Mouse (Mus musculus) forebrain, embryonic 13.5 days (tissue): ENCODE data around the gene Bnc2. TPM values are rescaled to one million over a fixed set of nuclear protein-coding genes. Genes with fewer than 3 reads are reported as not detected.

ENCODE experiments used
- ATAC-seq: fragments of 200-750 bp; cut with Nextera tagmentation; 2 replicates; pipeline ENCODE4 v1.8.0; 2017
- H3K27ac ChIP-seq: fragments of 300-500 bp; sonication (generic); 2 replicates; pipeline ENCODE4 v1.5.1; 2015; ENCODE audit warnings: inconsistent platforms, mild to moderate bottlenecking, moderate library complexity
- H3K27me3 ChIP-seq: fragments of 300-500 bp; sonication (generic); 2 replicates; pipeline ENCODE4 v1.6.1; 2015; ENCODE audit warnings: mild to moderate bottlenecking, inconsistent platforms
- H3K36me3 ChIP-seq: fragments of 300-500 bp; sonication (generic); 2 replicates; pipeline ENCODE4 v1.6.1; 2015; ENCODE audit warnings: mild to moderate bottlenecking, inconsistent platforms; ENCODE audit not compliant: poor library complexity, severe bottlenecking
- H3K4me1 ChIP-seq: fragments of 300-500 bp; sonication (generic); 2 replicates; pipeline ENCODE4 v1.6.1; 2015; ENCODE audit warnings: inconsistent platforms
- H3K4me2 ChIP-seq: fragments of 300-500 bp; sonication (generic); 2 replicates; pipeline ENCODE4 v1.6.1; 2015; ENCODE audit warnings: inconsistent platforms, mild to moderate bottlenecking, moderate library complexity
- H3K4me3 ChIP-seq: fragments of 300-500 bp; sonication (generic); 2 replicates; pipeline ENCODE4 v1.5.1; 2015; ENCODE audit warnings: mild to moderate bottlenecking, inconsistent platforms
- H3K9ac ChIP-seq: fragments of 300-500 bp; sonication (generic); 2 replicates; pipeline ENCODE4 v1.6.1; 2015; ENCODE audit warnings: mild to moderate bottlenecking, inconsistent platforms
- H3K9me3 ChIP-seq: fragments of 300-500 bp; sonication (generic); replicated peaks from 2 replicates; pipeline ENCODE4 v1.6.1; 2016; ENCODE audit warnings: inconsistent platforms
- WGBS: fragments of 180-500 bp; shearing (Covaris S2); methylation state at CpG from one replicate; pipeline ENCODE4 v1.1.7; 2015; 5-methylcytosine and 5-hydroxymethylcytosine counted together
- polyA plus RNA-seq: library from polyadenylated mRNA; unstranded; fragments of >200 nt; fragmentation: Nextera tagmentation; extraction: Ambion mirVana; gene quantifications from 2 replicates; pipeline ENCODE4 v1.2.1, GENCODE M21; 2015

Gene Bnc2
- polyA plus RNA-seq: 1.6 and 1.8 TPM in 2 replicates

- peak within 1 kb of the TSS; percentile 68 for H3K9ac ChIP-seq
- H3K36me3 ChIP-seq: no peaks in the 10 kb centered on the region
- H3K4me3 ChIP-seq: peak within 1 kb of the TSS; percentile 68
- peaks cover 79% of the 10 kb centered on the region for H3K27me3 ChIP-seq
- no peak within 1 kb of the TSS for H3K27ac ChIP-seq
- ATAC-seq: peak; percentile 73
- H3K4me2 ChIP-seq: peak within 1 kb of the TSS; percentile 98
- WGBS: 1% methylated on average over 70 of the region's 80 CpGs
- H3K4me1 ChIP-seq: peaks cover 20% of the 10 kb centered on the region
- H3K9me3 ChIP-seq: no peaks in the 10 kb centered on the region
Measured at GRCm38 (mm10) chr4:84675171-84675973, at the start of gene Bnc2. Bnc2 (minus strand) TSS chr4:84675275.

DNA sequence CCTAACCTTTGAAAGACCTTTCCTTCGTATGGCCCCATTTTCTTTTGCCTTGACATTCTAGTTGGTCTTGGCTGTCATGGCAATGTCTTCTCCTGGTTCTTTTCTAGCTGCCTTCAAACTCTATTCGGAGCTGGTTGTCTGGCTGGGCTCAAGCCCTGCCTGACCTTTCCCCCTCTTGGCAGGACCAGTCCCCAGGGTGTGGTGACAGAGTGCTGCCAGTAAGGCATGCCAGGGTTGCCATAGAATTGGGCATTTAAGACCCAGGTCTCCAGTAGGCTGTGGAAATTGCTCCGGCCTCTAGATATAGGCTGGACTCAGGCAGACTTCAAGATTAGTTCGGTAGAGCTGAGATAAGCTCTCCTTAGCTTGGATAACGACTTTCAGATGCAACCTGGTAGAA is 32.9 kb upstream of the Bnc2 start:
- H3K9me3 ChIP-seq: no peaks in the 10 kb centered on the region
- H3K27ac ChIP-seq: no peak overlapping the region
- H3K4me2 ChIP-seq: no peak overlapping the region
- no peaks in the 10 kb centered on the region for H3K4me1 ChIP-seq
- ATAC-seq: no peak
- no peaks in the 10 kb centered on the region for H3K27me3 ChIP-seq
- WGBS: 87% methylated on average over 5 of the region's 5 CpGs
- no peaks in the 10 kb centered on the region for H3K36me3 ChIP-seq
- no peak overlapping the region for H3K4me3 ChIP-seq
- H3K9ac ChIP-seq: no peak overlapping the region

GRCm38 (mm10) chr4:84685521-84686366 is 10.7 kb upstream of the Bnc2 start:
- no peak for ATAC-seq
- H3K27ac ChIP-seq: no peak overlapping the region
- no peaks in the 10 kb centered on the region; the same call in 1 of the 2 replicates for H3K27me3 ChIP-seq
- H3K4me1 ChIP-seq: peaks cover 3% of the 10 kb centered on the region; the same call in 1 of the 2 replicates
- no peak overlapping the region for H3K9ac ChIP-seq
- no peak overlapping the region for H3K4me3 ChIP-seq
- no peaks in the 10 kb centered on the region for H3K9me3 ChIP-seq
- H3K4me2 ChIP-seq: no peak overlapping the region
- H3K36me3 ChIP-seq: no peaks in the 10 kb centered on the region
- WGBS: 52% methylated on average over 10 of the region's 10 CpGs

- H3K4me1 ChIP-seq: peaks cover 3% of the 10 kb centered on the region; the same call in 1 of the 2 replicates
- no peaks in the 10 kb centered on the region; the same call in 1 of the 2 replicates for H3K27me3 ChIP-seq
- no peak for ATAC-seq
- H3K9me3 ChIP-seq: no peaks in the 10 kb centered on the region
- WGBS: 78% methylated on average over 4 of the region's 4 CpGs
- H3K27ac ChIP-seq: no peak overlapping the region
- no peak overlapping the region for H3K9ac ChIP-seq
- H3K4me3 ChIP-seq: no peak overlapping the region
- H3K4me2 ChIP-seq: no peak overlapping the region
- H3K36me3 ChIP-seq: no peaks in the 10 kb centered on the region
Measured at GRCm38 (mm10) chr4:84685009-84685408, 9.9 kb upstream of the Bnc2 start.

DNA sequence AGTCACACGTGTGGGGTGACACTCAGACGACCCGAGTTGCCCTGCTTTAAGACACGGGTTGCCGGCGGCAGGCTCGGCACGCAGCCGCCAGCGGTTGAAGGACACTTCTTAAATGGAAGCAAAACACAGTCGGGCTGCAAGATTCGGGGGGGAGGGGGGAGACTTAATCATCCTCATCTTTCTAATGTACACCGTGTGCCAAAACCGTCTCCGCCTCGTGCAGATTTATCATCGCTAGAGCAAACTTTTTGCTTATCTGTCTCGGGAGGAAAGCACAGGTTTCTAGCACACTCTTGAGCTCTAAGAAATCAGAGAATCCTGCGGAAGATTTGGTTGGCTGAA is 870 bp upstream of the Bnc2 start:
- WGBS: under 1% methylated on average over 19 of the region's 19 CpGs
- Histone ChIP-seq H3K4me1 (peaks cover 20% of the 10 kb centered on the region), H3K27ac (no peak overlapping the region), H3K4me3 (peak overlapping the region; percentile 68), H3K27me3 (peaks cover 74% of the 10 kb centered on the region), H3K9me3 (no peaks in the 10 kb centered on the region), H3K9ac (peak overlapping the region; percentile 68), H3K36me3 (no peaks in the 10 kb centered on the region), H3K4me2 (peak overlapping the region; percentile 98)
- no peak for ATAC-seq

DNA sequence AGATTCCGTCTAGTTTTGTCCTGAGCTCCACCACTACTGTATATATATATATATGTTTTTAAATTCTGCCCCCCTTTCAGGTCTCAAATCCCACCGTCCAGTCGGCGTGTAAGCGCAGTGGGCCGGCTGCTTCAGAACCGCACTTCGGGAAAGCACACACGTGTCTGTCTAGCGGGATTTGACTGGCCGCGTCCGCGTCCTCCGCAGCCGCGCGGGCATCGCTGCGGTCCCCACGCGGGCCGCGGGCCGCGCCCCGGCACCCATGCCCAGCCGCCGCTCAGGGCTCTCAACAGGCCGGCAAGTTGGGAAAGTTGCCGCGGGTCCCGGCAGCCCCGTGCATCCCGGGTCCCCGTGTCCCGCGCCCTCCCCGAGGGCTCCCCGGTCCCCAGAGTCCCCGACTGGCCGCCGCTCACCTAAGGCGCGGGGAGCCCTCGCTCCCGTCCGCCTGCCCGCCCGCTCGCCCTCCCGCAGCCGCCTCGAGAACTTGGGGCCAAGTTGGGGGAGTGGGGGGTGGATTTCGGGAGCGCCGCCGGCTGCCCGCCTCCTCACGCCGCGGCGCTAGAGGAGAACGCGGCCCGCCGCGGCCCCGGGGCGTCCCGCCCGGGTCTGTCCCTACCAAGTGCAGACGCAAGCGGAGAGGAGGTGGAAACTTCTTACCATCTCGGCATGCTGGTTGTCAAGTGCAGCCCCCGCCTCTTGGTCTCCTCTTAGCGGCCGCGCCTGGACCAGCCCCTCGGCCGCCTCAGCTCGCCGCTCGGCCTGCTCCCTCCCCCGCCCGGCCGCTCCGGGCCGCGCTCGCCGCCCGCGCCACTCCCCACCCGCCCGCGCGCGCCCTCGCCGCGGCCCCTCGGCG is 531 bp downstream of the Bnc2 start:
- under 1% methylated on average over 80 of the region's 104 CpGs for WGBS
- Histone ChIP-seq H3K9me3 (no peaks in the 10 kb centered on the region), H3K4me3 (peak overlapping the region; percentile 68), H3K36me3 (no peaks in the 10 kb centered on the region), H3K27me3 (peaks cover 78% of the 10 kb centered on the region), H3K4me1 (peaks cover 20% of the 10 kb centered on the region), H3K9ac (peak overlapping the region; percentile 68), H3K4me2 (peak overlapping the region; percentile 98), H3K27ac (no peak overlapping the region)
- ATAC-seq: peak; percentile 79

DNA sequence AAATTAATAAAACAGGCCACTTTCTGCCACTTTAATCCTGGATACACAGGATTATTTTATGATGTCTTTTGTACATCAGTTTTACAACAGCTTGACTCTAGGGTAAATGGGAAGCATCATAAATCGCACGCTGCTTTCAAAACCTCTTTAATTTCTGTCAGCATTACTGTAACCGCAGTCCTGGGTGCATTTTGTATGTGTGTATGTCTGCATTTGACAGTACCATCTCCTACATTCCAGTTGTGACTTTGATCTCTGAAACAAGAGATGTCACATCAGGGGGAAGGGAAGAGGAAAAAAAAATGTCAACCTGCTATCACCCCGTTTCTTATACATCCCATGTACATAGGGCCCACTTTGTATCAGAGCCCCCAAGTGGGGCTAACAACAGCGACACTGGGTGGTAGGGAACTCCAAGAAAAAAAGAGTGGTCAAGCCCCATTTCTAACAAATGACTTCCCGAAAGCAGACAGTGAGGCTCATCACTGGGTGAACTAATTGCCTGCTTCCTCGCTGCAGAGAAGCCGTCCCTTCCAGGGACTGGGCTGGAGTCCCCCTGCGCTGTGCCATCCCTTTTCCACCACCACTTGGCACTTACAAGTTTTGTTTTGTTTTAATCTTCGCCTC is 1.3 kb downstream of the Bnc2 start:
- Histone ChIP-seq H3K27me3 (peaks cover 81% of the 10 kb centered on the region), H3K9me3 (no peaks in the 10 kb centered on the region), H3K4me2 (peak overlapping the region; percentile 98), H3K9ac (no peak overlapping the region), H3K4me3 (peak overlapping the region; percentile 68), H3K27ac (no peak overlapping the region), H3K4me1 (peaks cover 20% of the 10 kb centered on the region), H3K36me3 (no peaks in the 10 kb centered on the region)
- WGBS: 21% methylated on average over 10 of the region's 10 CpGs
- no peak for ATAC-seq

DNA sequence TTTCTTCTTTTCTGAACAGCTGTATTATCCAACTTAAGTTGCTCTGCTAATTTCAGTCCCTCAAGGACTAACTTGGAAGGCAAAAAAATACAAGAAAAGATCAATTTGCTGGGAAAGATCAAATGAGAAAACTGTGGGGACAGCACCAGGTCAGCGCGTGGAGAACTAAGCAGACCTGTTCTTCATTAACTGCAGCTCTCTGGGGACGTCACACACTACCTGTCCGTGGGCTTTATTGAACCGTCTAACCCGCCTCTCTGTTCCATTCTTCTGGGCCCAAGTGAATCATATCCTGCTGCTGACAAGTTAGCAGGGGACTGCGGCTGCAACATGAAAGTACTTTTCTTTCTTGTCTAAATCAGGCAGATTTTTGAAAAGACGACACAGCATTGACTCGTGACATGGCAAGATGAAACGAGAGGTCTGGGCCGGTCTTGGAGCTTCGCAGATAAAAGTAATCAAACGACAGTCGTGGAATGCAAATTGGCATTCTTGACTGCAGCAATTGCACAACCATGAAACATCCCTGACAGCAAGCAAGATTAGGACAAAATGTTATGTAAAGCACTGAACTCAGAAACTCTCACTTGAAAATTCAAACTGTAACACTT is 2.8 kb downstream of the Bnc2 start:
- no peak overlapping the region for H3K4me3 ChIP-seq
- no peaks in the 10 kb centered on the region for H3K36me3 ChIP-seq
- H3K4me2 ChIP-seq: no peak overlapping the region
- no peaks in the 10 kb centered on the region for H3K9me3 ChIP-seq
- peaks cover 20% of the 10 kb centered on the region for H3K4me1 ChIP-seq
- ATAC-seq: no peak
- no peak overlapping the region for H3K9ac ChIP-seq
- 30% methylated on average over 14 of the region's 14 CpGs for WGBS
- H3K27ac ChIP-seq: no peak overlapping the region
- peaks cover 73% of the 10 kb centered on the region for H3K27me3 ChIP-seq

DNA sequence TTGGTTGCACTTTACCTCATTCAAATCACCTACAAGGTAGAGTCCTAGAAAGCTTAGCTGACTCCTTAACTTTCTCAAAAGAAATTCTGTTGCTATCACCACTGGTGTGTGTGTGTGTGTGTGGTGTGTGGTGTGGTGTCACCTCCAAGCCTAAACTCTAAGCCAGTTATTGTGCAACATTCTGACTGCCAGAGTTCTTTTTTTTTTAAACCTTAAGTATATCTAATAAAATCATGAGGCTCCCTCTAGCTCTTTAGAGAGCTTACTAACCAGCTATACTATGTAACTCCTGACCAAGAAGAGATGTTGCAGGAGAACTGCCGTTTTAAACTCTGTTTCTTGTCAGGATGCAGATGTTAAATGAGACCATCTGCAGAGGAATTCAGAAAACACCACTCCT is 4.1 kb downstream of the Bnc2 start:
- Histone ChIP-seq H3K27ac (no peak overlapping the region), H3K4me1 (peaks cover 17% of the 10 kb centered on the region), H3K36me3 (no peaks in the 10 kb centered on the region), H3K4me3 (no peak overlapping the region), H3K9me3 (no peaks in the 10 kb centered on the region), H3K27me3 (peaks cover 65% of the 10 kb centered on the region), H3K4me2 (no peak overlapping the region), H3K9ac (no peak overlapping the region)
- ATAC-seq: no peak
- WGBS: 57% methylated on average over 1 of the region's 1 CpGs

GRCm38 (mm10) chr4:84669650-84670049 is 5.4 kb downstream of the Bnc2 start:
- WGBS: 54% methylated on average over 5 of the region's 5 CpGs
- H3K4me3 ChIP-seq: no peak overlapping the region
- H3K27ac ChIP-seq: no peak overlapping the region
- peaks cover 9% of the 10 kb centered on the region for H3K4me1 ChIP-seq
- no peak for ATAC-seq
- no peaks in the 10 kb centered on the region for H3K9me3 ChIP-seq
- H3K9ac ChIP-seq: no peak overlapping the region
- peaks cover 51% of the 10 kb centered on the region for H3K27me3 ChIP-seq
- H3K36me3 ChIP-seq: no peaks in the 10 kb centered on the region
- H3K4me2 ChIP-seq: no peak overlapping the region
